Mouse (Mus musculus): Measurements from ENCODE around the gene Ifi204.
"Not testable (repeated sequence)": the region's sequence is repeated elsewhere in the genome, so short reads cannot be mapped to it uniquely, and the experiment has no call there.

Gene Ifi204

DNA sequence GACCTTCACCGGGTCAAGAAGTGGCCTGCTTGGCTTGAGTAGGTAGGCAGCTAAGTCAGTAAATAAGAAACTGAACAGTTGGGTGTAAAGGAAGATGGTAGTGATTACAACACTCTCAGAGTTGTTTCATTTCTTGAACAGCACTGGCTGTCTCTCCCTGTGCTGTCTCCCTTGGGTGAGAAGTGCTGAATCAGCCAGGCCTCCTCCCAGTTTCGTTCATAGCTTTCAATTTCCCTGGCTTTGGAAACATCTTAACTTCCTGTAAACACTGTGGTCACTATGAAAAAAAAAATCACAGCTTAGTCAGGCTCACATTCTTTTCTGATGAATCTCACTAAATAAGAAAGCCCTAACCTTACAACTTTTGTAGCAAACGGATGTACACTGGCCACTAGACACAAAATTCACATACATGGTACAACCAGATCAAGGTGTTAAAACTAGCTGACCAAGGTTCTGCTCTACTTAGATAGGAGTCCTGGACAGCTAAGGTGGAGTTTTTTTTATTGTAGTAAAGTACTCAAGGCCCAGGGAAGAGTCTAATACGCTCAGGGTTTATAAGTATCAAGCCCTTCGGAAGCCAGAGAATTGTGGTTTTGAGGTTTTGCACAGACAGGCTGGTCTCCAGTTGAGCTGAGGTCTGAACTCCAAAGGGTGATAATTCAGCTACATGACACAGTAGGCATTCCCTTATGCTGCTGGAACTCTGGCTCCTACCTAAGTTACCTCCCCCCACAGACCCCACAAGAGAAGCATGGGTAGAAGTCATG is at the start of gene Ifi204:
Gene Ifi204, minus strand, starts transcription at position 96 of the 770 bp plus-strand sequence.
- not testable (repeated sequence) for DNase-seq (ENCODE audit: low read depth, low spot score)

GRCm38 (mm10) chr1:173809294-173809693 is 42.6 kb upstream of the Ifi204 start:
- DNase-seq (ENCODE audit: low read depth, low spot score), result not testable (repeated sequence)

DNA sequence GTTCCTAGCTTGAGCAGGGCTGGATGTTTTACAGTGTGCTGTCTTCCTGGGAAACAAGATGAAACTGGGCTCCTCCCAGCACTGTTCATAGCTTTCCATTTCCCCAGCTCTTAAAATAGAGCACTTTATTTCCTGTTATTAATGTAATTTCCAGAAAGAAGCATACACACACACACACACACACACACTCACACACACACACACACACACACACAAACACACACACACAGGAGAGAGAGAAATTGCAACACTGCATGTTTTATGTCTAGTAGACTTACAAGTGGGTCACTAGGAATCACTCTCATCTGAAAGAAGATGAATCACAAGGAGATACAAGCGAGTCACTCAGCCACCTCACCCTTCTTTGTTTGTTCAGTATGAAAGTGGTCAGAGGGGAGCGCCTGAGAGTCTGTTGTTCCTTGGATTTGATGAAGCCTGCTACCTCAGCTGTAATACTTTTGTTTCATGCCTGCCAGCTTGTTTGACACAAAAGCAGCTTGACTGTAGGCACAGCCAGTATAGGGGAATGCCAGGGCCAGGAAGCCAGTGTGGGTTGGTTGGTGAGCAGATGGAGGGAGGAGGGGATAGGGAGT is 36.0 kb upstream of the Ifi204 start:
- not testable (repeated sequence) for DNase-seq (ENCODE audit: low read depth, low spot score)

- not testable (repeated sequence) for DNase-seq (ENCODE audit: low read depth, low spot score)
Measured at GRCm38 (mm10) chr1:173802207-173802606, 35.5 kb upstream of the Ifi204 start.

DNA sequence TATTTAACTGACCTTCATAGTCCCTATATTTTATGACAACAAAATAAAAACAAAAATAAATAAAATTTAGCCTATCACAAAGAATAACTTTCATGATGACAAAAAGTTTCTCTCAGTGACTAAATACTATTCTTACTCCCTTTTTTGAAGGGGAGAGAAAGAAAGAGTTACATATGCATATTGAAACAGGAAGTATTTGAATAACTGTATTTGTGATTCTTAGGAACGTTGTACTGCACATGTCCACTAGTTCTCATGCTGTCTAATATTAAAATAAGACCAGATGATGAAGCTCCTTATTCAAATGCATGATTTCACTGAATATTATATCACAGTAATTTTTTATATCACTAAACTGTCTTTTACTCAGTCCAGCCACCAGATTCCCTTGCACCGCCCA is 35.0 kb upstream of the Ifi204 start:
- DNase-seq (ENCODE audit: low read depth, low spot score), result not testable (repeated sequence)

GRCm38 (mm10) chr1:173773457-173773856 is 6.7 kb upstream of the Ifi204 start:
- not testable (repeated sequence) for DNase-seq (ENCODE audit: low read depth, low spot score)

GRCm38 (mm10) chr1:173760032-173760431 is 6.7 kb downstream of the Ifi204 start:
- not testable (repeated sequence) for DNase-seq (ENCODE audit: low read depth, low spot score)

DNA sequence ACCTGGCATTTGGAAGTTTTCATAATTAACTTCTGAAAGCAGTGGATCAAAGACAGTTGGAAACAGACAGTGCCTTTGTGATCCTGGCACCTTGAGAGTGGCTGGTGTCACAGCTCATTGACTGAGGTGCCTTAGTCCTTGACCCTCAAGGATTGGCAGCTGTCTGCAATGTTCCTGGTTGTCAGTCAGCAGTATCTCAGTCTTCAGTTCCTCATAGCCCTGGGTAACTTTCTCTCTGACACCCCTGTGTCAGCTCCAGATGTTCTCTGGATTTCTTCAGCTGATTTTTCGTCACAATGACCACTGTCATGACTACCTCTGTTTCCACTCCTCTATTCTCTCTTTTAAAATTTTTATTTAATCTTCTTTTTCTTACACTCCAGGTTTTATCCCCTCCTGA is 24.5 kb downstream of the Ifi204 start:
- no peak for DNase-seq (ENCODE audit: low read depth, low spot score)

DNA sequence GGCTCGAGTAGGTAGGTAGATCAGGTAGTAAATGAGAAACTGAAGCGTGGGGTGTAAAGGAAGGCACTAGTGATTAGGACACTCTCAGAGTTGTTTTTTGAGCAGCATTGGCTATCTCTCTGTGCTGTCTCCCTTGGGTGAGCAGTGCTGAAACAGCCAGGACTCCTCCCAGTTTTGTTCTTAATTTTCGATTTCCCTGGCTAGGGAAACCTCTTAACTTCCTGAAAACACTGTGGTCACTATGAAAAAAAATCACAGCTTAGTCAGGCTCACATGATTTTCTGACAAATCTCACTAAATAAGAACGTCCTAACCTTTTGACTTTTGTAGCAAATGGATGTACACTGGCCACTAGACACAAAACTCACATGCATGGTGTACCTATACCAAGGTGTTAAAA is 25.1 kb downstream of the Ifi204 start, which contains the start of gene Ifi207:
Gene Ifi207, minus strand, starts transcription at position 92 of the 400 bp plus-strand sequence.
- no peak for DNase-seq (ENCODE audit: low read depth, low spot score)

- no peak for DNase-seq (ENCODE audit: low read depth, low spot score)
Measured at GRCm38 (mm10) chr1:173740537-173740936, 26.2 kb downstream of the Ifi204 start.

DNA sequence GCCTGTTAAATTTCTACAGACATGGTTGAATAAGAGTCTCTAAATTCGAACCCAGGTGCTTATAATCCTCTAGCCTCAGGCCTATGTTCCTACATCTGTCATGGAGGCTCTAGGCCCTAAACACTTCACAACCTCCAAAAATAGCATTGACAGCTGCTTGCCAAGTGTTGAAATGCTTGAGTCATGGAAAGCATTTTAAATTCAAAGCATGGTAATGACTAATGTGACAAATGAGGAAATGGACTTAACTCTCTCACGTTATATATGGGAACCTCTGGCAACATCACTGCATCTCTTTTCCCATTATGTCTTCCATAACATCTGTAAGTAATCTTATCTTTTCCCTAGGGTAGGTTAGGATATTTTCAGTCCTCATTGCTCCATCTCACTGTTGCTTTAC is 29.8 kb downstream of the Ifi204 start:
- no peak for DNase-seq (ENCODE audit: low read depth, low spot score)

DNA sequence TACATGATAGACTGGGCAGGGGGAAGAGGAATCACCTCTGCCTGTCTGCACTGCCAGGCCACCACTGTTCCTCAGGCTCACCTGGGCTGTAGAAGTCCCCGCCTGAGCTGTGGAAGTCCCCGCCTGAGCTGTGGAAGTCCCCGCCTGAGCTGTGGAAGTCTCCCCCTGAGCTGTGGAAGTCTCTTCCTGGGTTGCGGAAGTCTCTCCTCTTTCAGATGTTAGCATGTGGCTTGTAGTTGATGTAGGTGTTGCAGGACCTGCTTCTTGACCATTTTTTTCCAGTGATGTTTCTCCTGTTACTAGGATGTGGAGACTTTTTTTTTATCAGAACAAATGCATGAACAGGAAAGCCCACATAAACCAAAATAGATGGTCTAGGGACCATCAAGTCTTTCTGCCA is 31.7 kb downstream of the Ifi204 start:
- DNase-seq (ENCODE audit: low read depth, low spot score), result not testable (repeated sequence)

GRCm38 (mm10) chr1:173733219-173733618 is 33.5 kb downstream of the Ifi204 start:
- DNase-seq (ENCODE audit: low read depth, low spot score), result peak; percentile 7

All from R1 (cell line).